Mouse (Mus musculus): ENCODE data around the gene Fcgr4. TPM values are rescaled to one million over a fixed set of nuclear protein-coding genes. Genes with fewer than 3 reads are reported as not detected.

Fcgr4 gene
- polyA plus RNA-seq, 1 experiment from 2014 or later = 1.5 TPM

GRCm38 (mm10) chr1:171017468-171018158 is 1.1 kb upstream of the Fcgr4 start:
- Histone ChIP-seq H3K27ac (replicated peaks; ENCODE audit: low read depth, low read length) (no peak overlapping the region), H3K9ac (replicated peaks; ENCODE audit: low read length) (no peak overlapping the region), H3K4me2 (ENCODE audit: low read length) (no peak overlapping the region), H3K9me3 (ENCODE audit: control insufficient read depth, low read length) (no peaks in the 10 kb centered on the region), H3K4me1 (ENCODE audit: control insufficient read depth, insufficient read depth, low read length) (no peaks in the 10 kb centered on the region), H3K36me3 (ENCODE audit: control insufficient read depth, insufficient read depth, low read length) (no peaks in the 10 kb centered on the region), H3K27me3 (ENCODE audit: control insufficient read depth, insufficient read depth, low read length) (no peaks in the 10 kb centered on the region), H3K4me3 (replicated peaks; ENCODE audit: low read depth, low read length) (no peak overlapping the region)
- DNase-seq (no peak), ATAC-seq (ENCODE audit: low FRiP score, low TSS enrichment) (no peak)
- WGBS = 50% methylated on average over 6 of the region's 6 CpGs

DNA sequence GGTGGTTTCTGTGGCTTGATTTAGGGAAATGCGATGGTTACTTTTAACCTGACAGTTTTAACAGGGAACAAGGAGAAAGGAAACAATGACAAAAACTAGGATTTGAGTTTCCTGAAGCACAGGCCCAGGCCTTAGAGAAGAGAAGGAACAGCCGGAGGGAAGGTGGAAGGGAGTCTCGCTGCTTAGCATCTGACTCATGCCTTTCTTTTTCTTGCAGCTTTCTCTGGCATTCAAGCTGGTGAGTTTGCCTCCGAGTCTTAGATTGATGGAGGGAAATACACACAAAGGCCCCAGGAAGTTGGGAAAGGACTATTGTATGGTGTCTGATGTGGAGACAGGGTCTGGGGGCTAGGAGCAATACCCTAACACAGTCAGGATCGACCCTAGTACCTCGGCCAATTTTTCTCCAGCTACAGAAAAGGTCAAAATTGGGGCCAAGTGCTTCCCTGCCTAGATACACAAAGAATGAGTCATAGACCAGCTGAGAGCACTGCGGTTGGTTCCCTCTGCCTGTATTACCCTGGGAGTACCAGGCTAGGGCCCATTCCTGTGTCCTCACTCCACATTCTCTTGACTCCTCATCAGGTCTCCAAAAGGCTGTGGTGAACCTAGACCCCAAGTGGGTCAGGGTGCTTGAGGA is 711 bp downstream of the Fcgr4 start:
- Histone ChIP-seq H3K9ac (replicated peaks; ENCODE audit: low read length) (no peak overlapping the region), H3K27ac (replicated peaks; ENCODE audit: low read depth, low read length) (no peak overlapping the region), H3K4me3 (replicated peaks; ENCODE audit: low read depth, low read length) (no peak overlapping the region), H3K36me3 (ENCODE audit: control insufficient read depth, insufficient read depth, low read length) (no peaks in the 10 kb centered on the region), H3K4me2 (ENCODE audit: low read length) (no peak overlapping the region), H3K4me1 (ENCODE audit: control insufficient read depth, insufficient read depth, low read length) (no peaks in the 10 kb centered on the region), H3K27me3 (ENCODE audit: control insufficient read depth, insufficient read depth, low read length) (no peaks in the 10 kb centered on the region), H3K9me3 (ENCODE audit: control insufficient read depth, low read length) (no peaks in the 10 kb centered on the region)
- no peak for DNase-seq
- 91% methylated on average over 7 of the region's 7 CpGs for WGBS
- ATAC-seq (ENCODE audit: low FRiP score, low TSS enrichment) = no peak

DNA sequence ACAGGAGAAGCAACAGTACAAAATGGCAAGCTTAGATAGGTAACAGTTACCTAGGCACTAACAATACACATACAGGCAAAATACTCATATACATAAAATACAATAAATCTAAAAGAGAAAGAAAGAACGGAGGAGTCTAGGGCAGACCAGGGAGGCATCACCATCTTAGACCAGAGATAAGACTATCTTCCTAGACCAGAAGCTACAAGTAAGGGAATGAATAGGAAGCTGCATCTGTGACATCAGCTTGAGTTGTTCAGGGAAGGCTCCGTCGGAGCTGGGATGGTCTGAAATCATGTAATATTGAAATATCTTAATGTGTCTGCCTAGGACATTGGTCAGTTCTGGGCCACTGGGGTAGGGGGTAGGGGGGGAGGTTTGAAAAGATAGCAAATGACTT is 13.0 kb downstream of the Fcgr4 start:
- DNase-seq (no peak), ATAC-seq (ENCODE audit: low FRiP score, low TSS enrichment) (no peak)
- H3K9ac ChIP-seq (replicated peaks; ENCODE audit: low read length) = no peak overlapping the region
- 92% methylated on average over 3 of the region's 3 CpGs for whole genome bisulfite sequencing
- H3K4me2 ChIP-seq (ENCODE audit: low read length) = no peak overlapping the region
- no peak overlapping the region for H3K27ac ChIP-seq (replicated peaks; ENCODE audit: low read depth, low read length)
- H3K4me3 ChIP-seq (replicated peaks; ENCODE audit: low read depth, low read length) = no peak overlapping the region
- H3K9me3 ChIP-seq (ENCODE audit: control insufficient read depth, low read length) = no peaks in the 10 kb centered on the region
- H3K36me3 ChIP-seq (ENCODE audit: control insufficient read depth, insufficient read depth, low read length) = no peaks in the 10 kb centered on the region
- H3K4me1 ChIP-seq (ENCODE audit: control insufficient read depth, insufficient read depth, low read length) = peaks cover 3% of the 10 kb centered on the region; the same call in 1 of the 2 replicates
- H3K27me3 ChIP-seq (ENCODE audit: control insufficient read depth, insufficient read depth, low read length) = 0 out of 2 replicates have a peak, but pooled peaks cover 10% of the 10 kb centered on the region

GRCm38 (mm10) chr1:171032691-171033090 is 14.0 kb downstream of the Fcgr4 start:
- H3K4me3 ChIP-seq (replicated peaks; ENCODE audit: low read depth, low read length) = peak overlapping the region; percentile 61
- WGBS = 8% methylated on average over 10 of the region's 10 CpGs
- no peak for ATAC-seq (ENCODE audit: low FRiP score, low TSS enrichment)
- H3K4me1 ChIP-seq (ENCODE audit: control insufficient read depth, insufficient read depth, low read length) = peaks cover 3% of the 10 kb centered on the region; the same call in 1 of the 2 replicates
- 0 out of 2 replicates have a peak, but pooled peaks cover 10% of the 10 kb centered on the region for H3K27me3 ChIP-seq (ENCODE audit: control insufficient read depth, insufficient read depth, low read length)
- no peaks in the 10 kb centered on the region for H3K36me3 ChIP-seq (ENCODE audit: control insufficient read depth, insufficient read depth, low read length)
- peak overlapping the region; percentile 55; the same call in 1 of the 2 replicates for H3K9ac ChIP-seq (replicated peaks; ENCODE audit: low read length)
- no peak overlapping the region for H3K27ac ChIP-seq (replicated peaks; ENCODE audit: low read depth, low read length)
- peak; percentile 57 for DNase-seq
- peak overlapping the region; percentile 88 for H3K4me2 ChIP-seq (ENCODE audit: low read length)
- H3K9me3 ChIP-seq (ENCODE audit: control insufficient read depth, low read length) = no peaks in the 10 kb centered on the region

DNA sequence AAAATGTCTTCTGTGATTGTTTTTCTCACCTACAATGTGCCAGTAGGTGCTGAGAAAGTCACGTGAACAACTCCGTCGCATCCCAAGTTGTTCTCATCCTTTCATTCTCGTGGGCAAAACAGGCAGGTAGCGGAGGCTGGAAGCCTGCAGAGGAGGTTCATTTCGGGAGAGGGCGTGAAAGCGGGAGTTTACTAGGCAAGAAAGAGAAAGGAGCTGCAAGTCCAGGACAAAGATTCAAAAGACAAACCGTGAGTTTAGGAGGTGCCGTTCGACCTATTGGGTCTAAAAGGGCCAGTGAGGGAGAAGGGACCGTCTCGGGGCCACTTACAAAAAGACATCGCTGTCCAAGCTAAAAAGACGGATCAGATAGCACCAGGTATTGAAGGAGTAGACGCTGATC is 14.5 kb downstream of the Fcgr4 start:
- DNase-seq = peak; percentile 66
- WGBS = under 1% methylated on average over 16 of the region's 16 CpGs
- Histone ChIP-seq H3K36me3 (ENCODE audit: control insufficient read depth, insufficient read depth, low read length) (no peaks in the 10 kb centered on the region), H3K4me2 (ENCODE audit: low read length) (peak overlapping the region; percentile 88), H3K27ac (replicated peaks; ENCODE audit: low read depth, low read length) (no peak overlapping the region), H3K4me3 (replicated peaks; ENCODE audit: low read depth, low read length) (peak overlapping the region; percentile 61), H3K27me3 (ENCODE audit: control insufficient read depth, insufficient read depth, low read length) (0 out of 2 replicates have a peak, but pooled peaks cover 10% of the 10 kb centered on the region), H3K9ac (replicated peaks; ENCODE audit: low read length) (peak overlapping the region; percentile 55), H3K4me1 (ENCODE audit: control insufficient read depth, insufficient read depth, low read length) (peaks cover 3% of the 10 kb centered on the region; the same call in 1 of the 2 replicates), H3K9me3 (ENCODE audit: control insufficient read depth, low read length) (no peaks in the 10 kb centered on the region)
- ATAC-seq (ENCODE audit: low FRiP score, low TSS enrichment) = no peak

DNA sequence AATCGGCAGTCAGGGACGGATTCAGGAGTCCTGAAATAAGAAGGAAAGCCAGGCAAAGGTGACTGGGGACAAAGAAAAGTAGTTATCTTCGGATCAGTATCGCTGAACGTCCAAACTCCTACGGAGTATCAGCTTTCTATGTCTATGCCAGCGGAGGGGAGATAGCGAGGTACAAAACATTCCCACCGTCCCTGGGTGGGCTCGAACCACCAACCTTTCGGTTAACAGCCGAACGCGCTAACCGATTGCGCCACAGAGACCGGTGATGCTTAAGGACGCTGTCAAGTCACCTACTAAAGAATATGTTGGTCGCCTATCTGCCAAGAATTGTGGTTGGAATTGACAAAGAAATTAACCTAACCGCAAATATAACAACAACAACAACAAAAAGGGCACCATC is 15.0 kb downstream of the Fcgr4 start:
- H3K27me3 ChIP-seq (ENCODE audit: control insufficient read depth, insufficient read depth, low read length) = 0 out of 2 replicates have a peak, but pooled peaks cover 10% of the 10 kb centered on the region
- no peaks in the 10 kb centered on the region for H3K9me3 ChIP-seq (ENCODE audit: control insufficient read depth, low read length)
- H3K4me2 ChIP-seq (ENCODE audit: low read length) = peak overlapping the region; percentile 88
- H3K27ac ChIP-seq (replicated peaks; ENCODE audit: low read depth, low read length) = no peak overlapping the region
- under 1% methylated on average over 20 of the region's 20 CpGs for WGBS
- H3K4me3 ChIP-seq (replicated peaks; ENCODE audit: low read depth, low read length) = peak overlapping the region; percentile 61
- ATAC-seq (ENCODE audit: low FRiP score, low TSS enrichment) = peak; percentile 83
- peak; percentile 93 for DNase-seq
- no peaks in the 10 kb centered on the region for H3K36me3 ChIP-seq (ENCODE audit: control insufficient read depth, insufficient read depth, low read length)
- peaks cover 3% of the 10 kb centered on the region; the same call in 1 of the 2 replicates for H3K4me1 ChIP-seq (ENCODE audit: control insufficient read depth, insufficient read depth, low read length)
- H3K9ac ChIP-seq (replicated peaks; ENCODE audit: low read length) = peak overlapping the region; percentile 55

GRCm38 (mm10) chr1:171034201-171034600 is 15.5 kb downstream of the Fcgr4 start:
- H3K36me3 ChIP-seq (ENCODE audit: control insufficient read depth, insufficient read depth, low read length) = no peaks in the 10 kb centered on the region

DNA sequence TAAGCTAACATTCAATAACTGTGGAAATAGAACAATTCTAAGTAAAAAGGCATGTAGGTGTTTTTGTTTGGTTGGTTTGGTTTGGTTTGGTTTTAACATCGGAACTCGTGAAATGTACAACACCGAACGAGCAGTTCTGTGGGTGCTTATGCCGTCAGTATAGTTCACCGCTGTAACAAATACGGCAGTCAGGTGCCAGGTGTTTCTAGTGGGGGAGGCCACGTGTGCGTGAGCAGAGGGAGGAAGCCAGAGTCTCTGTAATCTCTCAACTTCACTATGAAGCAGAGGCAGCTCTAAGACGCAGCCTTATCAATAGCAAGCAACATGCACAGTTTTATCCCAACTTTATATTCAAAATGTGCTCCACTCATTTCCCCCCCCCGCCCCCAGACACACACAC is 16.9 kb downstream of the Fcgr4 start:
- Histone ChIP-seq H3K9ac (replicated peaks; ENCODE audit: low read length) (no peak overlapping the region), H3K27me3 (ENCODE audit: control insufficient read depth, insufficient read depth, low read length) (0 out of 2 replicates have a peak, but pooled peaks cover 10% of the 10 kb centered on the region), H3K4me1 (ENCODE audit: control insufficient read depth, insufficient read depth, low read length) (peaks cover 3% of the 10 kb centered on the region; the same call in 1 of the 2 replicates), H3K36me3 (ENCODE audit: control insufficient read depth, insufficient read depth, low read length) (no peaks in the 10 kb centered on the region), H3K4me3 (replicated peaks; ENCODE audit: low read depth, low read length) (no peak overlapping the region), H3K27ac (replicated peaks; ENCODE audit: low read depth, low read length) (no peak overlapping the region), H3K4me2 (ENCODE audit: low read length) (peak overlapping the region; percentile 33), H3K9me3 (ENCODE audit: control insufficient read depth, low read length) (no peaks in the 10 kb centered on the region)
- no peak for ATAC-seq (ENCODE audit: low FRiP score, low TSS enrichment)
- no peak for DNase-seq
- 51% methylated on average over 11 of the region's 11 CpGs for WGBS

More at GRCm38 (mm10) chr1:171034201-171034600, 15.5 kb downstream of the Fcgr4 start:
- WGBS = 7% methylated on average over 11 of the region's 11 CpGs
- peak overlapping the region; percentile 88 for H3K4me2 ChIP-seq (ENCODE audit: low read length)
- H3K27me3 ChIP-seq (ENCODE audit: control insufficient read depth, insufficient read depth, low read length) = 0 out of 2 replicates have a peak, but pooled peaks cover 10% of the 10 kb centered on the region
- peak overlapping the region; percentile 61 for H3K4me3 ChIP-seq (replicated peaks; ENCODE audit: low read depth, low read length)
- H3K9me3 ChIP-seq (ENCODE audit: control insufficient read depth, low read length) = no peaks in the 10 kb centered on the region
- H3K9ac ChIP-seq (replicated peaks; ENCODE audit: low read length) = 0 out of 2 replicates have a peak overlapping the region, but pooled peaks have one; percentile 0
- no peak overlapping the region for H3K27ac ChIP-seq (replicated peaks; ENCODE audit: low read depth, low read length)
- H3K4me1 ChIP-seq (ENCODE audit: control insufficient read depth, insufficient read depth, low read length) = peaks cover 3% of the 10 kb centered on the region; the same call in 1 of the 2 replicates
- ATAC-seq (ENCODE audit: low FRiP score, low TSS enrichment) = no peak
- DNase-seq = peak; percentile 56
